Mouse (Mus musculus): ENCODE measurements around the gene Trem3. TPM values are rescaled to one million over a fixed set of nuclear protein-coding genes. Genes with fewer than 3 reads are reported as not detected.

The Trem3 gene
- polyA plus RNA-seq, 1 experiment from 2014 or later: not detected

GRCm38 (mm10) chr17:48266138-48266537, 18.6 kb downstream of the Trem3 start:
- H3K27me3 ChIP-seq (ENCODE audit: control insufficient read depth, insufficient read depth, low read length): no peaks in the 10 kb centered on the region
- H3K36me3 ChIP-seq (ENCODE audit: control insufficient read depth, insufficient read depth, low read length): no peaks in the 10 kb centered on the region
- DNase-seq (no peak), ATAC-seq (ENCODE audit: low FRiP score, low TSS enrichment) (no peak)
- H3K9me3 ChIP-seq (ENCODE audit: control insufficient read depth, low read length): no peaks in the 10 kb centered on the region
- no peak overlapping the region for H3K27ac ChIP-seq (replicated peaks; ENCODE audit: low read depth, low read length)
- H3K9ac ChIP-seq (replicated peaks; ENCODE audit: low read length): no peak overlapping the region
- no peak overlapping the region for H3K4me2 ChIP-seq (ENCODE audit: low read length)
- 9% methylated on average over 2 of the region's 2 CpGs for WGBS
- H3K4me1 ChIP-seq (ENCODE audit: control insufficient read depth, insufficient read depth, low read length): no peaks in the 10 kb centered on the region
- H3K4me3 ChIP-seq (replicated peaks; ENCODE audit: low read depth, low read length): no peak overlapping the region

GRCm38 (mm10) chr17:48266610-48267304, 19.2 kb downstream of the Trem3 start:
- H3K27ac ChIP-seq (replicated peaks; ENCODE audit: low read depth, low read length): no peak overlapping the region
- ATAC-seq (ENCODE audit: low FRiP score, low TSS enrichment) (no peak), DNase-seq (no peak)
- no peak overlapping the region for H3K9ac ChIP-seq (replicated peaks; ENCODE audit: low read length)
- H3K4me2 ChIP-seq (ENCODE audit: low read length): no peak overlapping the region
- WGBS: 41% methylated on average over 2 of the region's 2 CpGs
- H3K27me3 ChIP-seq (ENCODE audit: control insufficient read depth, insufficient read depth, low read length): no peaks in the 10 kb centered on the region
- no peak overlapping the region for H3K4me3 ChIP-seq (replicated peaks; ENCODE audit: low read depth, low read length)
- H3K36me3 ChIP-seq (ENCODE audit: control insufficient read depth, insufficient read depth, low read length): no peaks in the 10 kb centered on the region
- no peaks in the 10 kb centered on the region for H3K4me1 ChIP-seq (ENCODE audit: control insufficient read depth, insufficient read depth, low read length)
- H3K9me3 ChIP-seq (ENCODE audit: control insufficient read depth, low read length): no peaks in the 10 kb centered on the region

GRCm38 (mm10) chr17:48267591-48267990, 20.0 kb downstream of the Trem3 start:
- Histone ChIP-seq H3K4me2 (ENCODE audit: low read length) (no peak overlapping the region), H3K9ac (replicated peaks; ENCODE audit: low read length) (no peak overlapping the region), H3K27ac (replicated peaks; ENCODE audit: low read depth, low read length) (no peak overlapping the region), H3K4me1 (ENCODE audit: control insufficient read depth, insufficient read depth, low read length) (no peaks in the 10 kb centered on the region), H3K4me3 (replicated peaks; ENCODE audit: low read depth, low read length) (no peak overlapping the region), H3K9me3 (ENCODE audit: control insufficient read depth, low read length) (no peaks in the 10 kb centered on the region), H3K27me3 (ENCODE audit: control insufficient read depth, insufficient read depth, low read length) (no peaks in the 10 kb centered on the region), H3K36me3 (ENCODE audit: control insufficient read depth, insufficient read depth, low read length) (no peaks in the 10 kb centered on the region)
- WGBS: 89% methylated on average over 1 of the region's 1 CpGs
- DNase-seq: no peak
- ATAC-seq (ENCODE audit: low FRiP score, low TSS enrichment): no peak

- no peak for DNase-seq
- Histone ChIP-seq H3K4me1 (ENCODE audit: control insufficient read depth, insufficient read depth, low read length) (no peaks in the 10 kb centered on the region), H3K9me3 (ENCODE audit: control insufficient read depth, low read length) (no peaks in the 10 kb centered on the region), H3K27me3 (ENCODE audit: control insufficient read depth, insufficient read depth, low read length) (no peaks in the 10 kb centered on the region), H3K4me3 (replicated peaks; ENCODE audit: low read depth, low read length) (no peak overlapping the region), H3K9ac (replicated peaks; ENCODE audit: low read length) (no peak overlapping the region), H3K27ac (replicated peaks; ENCODE audit: low read depth, low read length) (no peak overlapping the region), H3K4me2 (ENCODE audit: low read length) (no peak overlapping the region), H3K36me3 (ENCODE audit: control insufficient read depth, insufficient read depth, low read length) (no peaks in the 10 kb centered on the region)
- no peak for ATAC-seq (ENCODE audit: low FRiP score, low TSS enrichment)
Measured at GRCm38 (mm10) chr17:48268276-48268675, 20.7 kb downstream of the Trem3 start.

- no peaks in the 10 kb centered on the region for H3K9me3 ChIP-seq (ENCODE audit: control insufficient read depth, low read length)
- 74% methylated on average over 4 of the region's 4 CpGs for WGBS
- no peak overlapping the region for H3K27ac ChIP-seq (replicated peaks; ENCODE audit: low read depth, low read length)
- H3K27me3 ChIP-seq (ENCODE audit: control insufficient read depth, insufficient read depth, low read length): no peaks in the 10 kb centered on the region
- DNase-seq: no peak
- no peaks in the 10 kb centered on the region for H3K36me3 ChIP-seq (ENCODE audit: control insufficient read depth, insufficient read depth, low read length)
- H3K4me1 ChIP-seq (ENCODE audit: control insufficient read depth, insufficient read depth, low read length): no peaks in the 10 kb centered on the region
- no peak overlapping the region for H3K4me2 ChIP-seq (ENCODE audit: low read length)
- no peak overlapping the region for H3K4me3 ChIP-seq (replicated peaks; ENCODE audit: low read depth, low read length)
- no peak for ATAC-seq (ENCODE audit: low FRiP score, low TSS enrichment)
- H3K9ac ChIP-seq (replicated peaks; ENCODE audit: low read length): no peak overlapping the region
Measured at GRCm38 (mm10) chr17:48269833-48270232, 22.3 kb downstream of the Trem3 start.

GRCm38 (mm10) chr17:48272158-48272557, 24.6 kb downstream of the Trem3 start:
- no peaks in the 10 kb centered on the region for H3K9me3 ChIP-seq (ENCODE audit: control insufficient read depth, low read length)
- DNase-seq (no peak), ATAC-seq (ENCODE audit: low FRiP score, low TSS enrichment) (no peak)
- H3K27me3 ChIP-seq (ENCODE audit: control insufficient read depth, insufficient read depth, low read length): no peaks in the 10 kb centered on the region
- no peak overlapping the region for H3K27ac ChIP-seq (replicated peaks; ENCODE audit: low read depth, low read length)
- H3K9ac ChIP-seq (replicated peaks; ENCODE audit: low read length): no peak overlapping the region
- H3K4me3 ChIP-seq (replicated peaks; ENCODE audit: low read depth, low read length): no peak overlapping the region
- no peak overlapping the region for H3K4me2 ChIP-seq (ENCODE audit: low read length)
- WGBS: 83% methylated on average over 5 of the region's 5 CpGs
- no peaks in the 10 kb centered on the region for H3K36me3 ChIP-seq (ENCODE audit: control insufficient read depth, insufficient read depth, low read length)
- H3K4me1 ChIP-seq (ENCODE audit: control insufficient read depth, insufficient read depth, low read length): no peaks in the 10 kb centered on the region

GRCm38 (mm10) chr17:48272598-48272997, 25.0 kb downstream of the Trem3 start:
- no peak overlapping the region for H3K4me3 ChIP-seq (replicated peaks; ENCODE audit: low read depth, low read length)
- no peaks in the 10 kb centered on the region for H3K36me3 ChIP-seq (ENCODE audit: control insufficient read depth, insufficient read depth, low read length)
- H3K4me1 ChIP-seq (ENCODE audit: control insufficient read depth, insufficient read depth, low read length): no peaks in the 10 kb centered on the region
- H3K27me3 ChIP-seq (ENCODE audit: control insufficient read depth, insufficient read depth, low read length): no peaks in the 10 kb centered on the region
- WGBS: 93% methylated on average over 4 of the region's 4 CpGs
- H3K4me2 ChIP-seq (ENCODE audit: low read length): no peak overlapping the region
- no peak overlapping the region for H3K27ac ChIP-seq (replicated peaks; ENCODE audit: low read depth, low read length)
- no peaks in the 10 kb centered on the region for H3K9me3 ChIP-seq (ENCODE audit: control insufficient read depth, low read length)
- ATAC-seq (ENCODE audit: low FRiP score, low TSS enrichment) (no peak), DNase-seq (no peak)
- no peak overlapping the region for H3K9ac ChIP-seq (replicated peaks; ENCODE audit: low read length)

- no peaks in the 10 kb centered on the region for H3K36me3 ChIP-seq (ENCODE audit: control insufficient read depth, insufficient read depth, low read length)
- no peak overlapping the region for H3K4me3 ChIP-seq (replicated peaks; ENCODE audit: low read depth, low read length)
- H3K9ac ChIP-seq (replicated peaks; ENCODE audit: low read length): no peak overlapping the region
- DNase-seq (no peak), ATAC-seq (ENCODE audit: low FRiP score, low TSS enrichment) (no peak)
- no peaks in the 10 kb centered on the region for H3K9me3 ChIP-seq (ENCODE audit: control insufficient read depth, low read length)
- no peak overlapping the region for H3K27ac ChIP-seq (replicated peaks; ENCODE audit: low read depth, low read length)
- 92% methylated on average over 4 of the region's 4 CpGs for WGBS
- no peaks in the 10 kb centered on the region for H3K4me1 ChIP-seq (ENCODE audit: control insufficient read depth, insufficient read depth, low read length)
- no peak overlapping the region for H3K4me2 ChIP-seq (ENCODE audit: low read length)
- H3K27me3 ChIP-seq (ENCODE audit: control insufficient read depth, insufficient read depth, low read length): no peaks in the 10 kb centered on the region
Measured at GRCm38 (mm10) chr17:48274098-48274497, 26.5 kb downstream of the Trem3 start.

- ATAC-seq (ENCODE audit: low FRiP score, low TSS enrichment): no peak
Measured at GRCm38 (mm10) chr17:48274885-48275284, 27.3 kb downstream of the Trem3 start.

More at GRCm38 (mm10) chr17:48274885-48275284, 27.3 kb downstream of the Trem3 start:
- Histone ChIP-seq H3K27ac (replicated peaks; ENCODE audit: low read depth, low read length) (no peak overlapping the region), H3K9ac (replicated peaks; ENCODE audit: low read length) (no peak overlapping the region), H3K9me3 (ENCODE audit: control insufficient read depth, low read length) (no peaks in the 10 kb centered on the region), H3K36me3 (ENCODE audit: control insufficient read depth, insufficient read depth, low read length) (no peaks in the 10 kb centered on the region), H3K4me2 (ENCODE audit: low read length) (no peak overlapping the region), H3K27me3 (ENCODE audit: control insufficient read depth, insufficient read depth, low read length) (no peaks in the 10 kb centered on the region), H3K4me3 (replicated peaks; ENCODE audit: low read depth, low read length) (no peak overlapping the region), H3K4me1 (ENCODE audit: control insufficient read depth, insufficient read depth, low read length) (no peaks in the 10 kb centered on the region)
- 28% methylated on average over 6 of the region's 6 CpGs for WGBS
- peak; percentile 86 for DNase-seq

All from midbrain, embryonic 14.5 days (tissue).